Mouse (Mus musculus) liver, embryonic 14.5 days (tissue): ENCODE results near the gene Kmt2b. TPM values are rescaled to one million over a fixed set of nuclear protein-coding genes. Genes with fewer than 3 reads are reported as not detected.

ENCODE experiments used
- ATAC-seq: fragments of 200-750 bp; cut with Nextera tagmentation; 2 replicates; pipeline ENCODE4 v1.8.0; 2017; ENCODE audit warnings: moderate number of reproducible peaks, mild to moderate bottlenecking, moderate library complexity; ENCODE audit not compliant: insufficient read depth
- DNase-seq, 3 experiments: peaks; one replicate each; pipeline ENCODE4 v3.0.0-alpha.2; 2012 to 2013; ENCODE audit warnings: low read depth in 3 of 3, low spot score in 3 of 3
- H3K27ac ChIP-seq: fragments of 300-500 bp; sonication (generic); 2 replicates; pipeline ENCODE4 v1.5.1; 2014; ENCODE audit warnings: moderate library complexity, mild to moderate bottlenecking, control low read depth, inconsistent platforms
- H3K27me3 ChIP-seq: fragments of 300-500 bp; sonication (generic); 2 replicates; pipeline ENCODE4 v1.6.1; 2014; ENCODE audit warnings: mild to moderate bottlenecking, low read length, moderate library complexity; ENCODE audit not compliant: control insufficient read depth, insufficient read depth
- H3K36me3 ChIP-seq: fragments of 300-500 bp; sonication (generic); replicated peaks from 2 replicates; pipeline ENCODE4 v1.6.1; 2014; ENCODE audit warnings: low read depth; ENCODE audit not compliant: control insufficient read depth, insufficient read depth
- H3K4me1 ChIP-seq, 2 experiments: fragments of 200-500 bp in 1 of 2; fragments of 300-500 bp in 1 of 2; sonication (generic) in 1 of 2; replicated peaks; 2 replicates each; pipeline ENCODE4 v1.6.1; 2012 to 2014; ENCODE audit warnings: antibody characterized with exemption in 1 of 2, inconsistent platforms in 1 of 2, low read length in 1 of 2; ENCODE audit not compliant: control insufficient read depth in 2 of 2, insufficient read depth in 2 of 2
- H3K4me2 ChIP-seq: fragments of 300-500 bp; sonication (generic); 2 replicates; pipeline ENCODE4 v1.6.1; 2014; ENCODE audit warnings: low read depth, mild to moderate bottlenecking, control low read depth, moderate library complexity
- H3K4me3 ChIP-seq, 2 experiments: fragments of 200-500 bp in 1 of 2; fragments of 300-500 bp in 1 of 2; sonication (generic) in 1 of 2; 2 replicates each; pipeline ENCODE4 v1.5.1; 2012 to 2014; ENCODE audit warnings: low read depth in 2 of 2, low read length in 2 of 2, mild to moderate bottlenecking in 2 of 2, control low read depth in 1 of 2, inconsistent platforms in 1 of 2, moderate library complexity in 1 of 2; ENCODE audit not compliant: insufficient read depth in 1 of 2
- H3K9ac ChIP-seq: fragments of 300-500 bp; sonication (generic); replicated peaks from 2 replicates; pipeline ENCODE4 v1.6.1; 2014; ENCODE audit warnings: mild to moderate bottlenecking, control low read depth, moderate library complexity
- H3K9me3 ChIP-seq: fragments of 300-500 bp; sonication (generic); 2 replicates; pipeline ENCODE4 v1.6.1; 2016; ENCODE audit warnings: low read length, mixed read lengths; ENCODE audit not compliant: control insufficient read depth
- CTCF ChIP-seq: IDR thresholded peaks from 2 replicates; pipeline ENCODE4 v1.5.1; 2016; ENCODE audit warnings: antibody characterized with exemption, low read depth, control low read depth
- EP300 ChIP-seq: IDR thresholded peaks from 2 replicates; pipeline ENCODE4 v1.6.1; 2016; ENCODE audit warnings: antibody characterized with exemption, low read depth
- WGBS: fragments of 180-500 bp; shearing (Covaris S2); extraction: QIAGEN DNeasy Blood & Tissue Kit; methylation state at CpG from one replicate; pipeline ENCODE4 v1.1.7; 2014; ENCODE audit not compliant: insufficient replicate concordance; 5-methylcytosine and 5-hydroxymethylcytosine counted together
- polyA plus RNA-seq, 2 experiments: library from polyadenylated mRNA; depleted of rRNA in 1 of 2; stranded (reverse) in 1 of 2; unstranded in 1 of 2; fragments of >200 nt; fragmentation: Nextera tagmentation in 1 of 2; extraction: Ambion mirVana in 1 of 2; gene quantifications; 2 replicates each; pipeline versions ENCODE4 v1.2.1 to v1.2.3; 2012 to 2014

The Kmt2b gene
- polyA plus RNA-seq (2012; rRNA removed) (10.4 and 12.7 TPM in 2 replicates), polyA plus RNA-seq (2014; fragmentation: Nextera tagmentation; extraction: Ambion mirVana) (3.4 and 4.2 TPM in 2 replicates)

DNA sequence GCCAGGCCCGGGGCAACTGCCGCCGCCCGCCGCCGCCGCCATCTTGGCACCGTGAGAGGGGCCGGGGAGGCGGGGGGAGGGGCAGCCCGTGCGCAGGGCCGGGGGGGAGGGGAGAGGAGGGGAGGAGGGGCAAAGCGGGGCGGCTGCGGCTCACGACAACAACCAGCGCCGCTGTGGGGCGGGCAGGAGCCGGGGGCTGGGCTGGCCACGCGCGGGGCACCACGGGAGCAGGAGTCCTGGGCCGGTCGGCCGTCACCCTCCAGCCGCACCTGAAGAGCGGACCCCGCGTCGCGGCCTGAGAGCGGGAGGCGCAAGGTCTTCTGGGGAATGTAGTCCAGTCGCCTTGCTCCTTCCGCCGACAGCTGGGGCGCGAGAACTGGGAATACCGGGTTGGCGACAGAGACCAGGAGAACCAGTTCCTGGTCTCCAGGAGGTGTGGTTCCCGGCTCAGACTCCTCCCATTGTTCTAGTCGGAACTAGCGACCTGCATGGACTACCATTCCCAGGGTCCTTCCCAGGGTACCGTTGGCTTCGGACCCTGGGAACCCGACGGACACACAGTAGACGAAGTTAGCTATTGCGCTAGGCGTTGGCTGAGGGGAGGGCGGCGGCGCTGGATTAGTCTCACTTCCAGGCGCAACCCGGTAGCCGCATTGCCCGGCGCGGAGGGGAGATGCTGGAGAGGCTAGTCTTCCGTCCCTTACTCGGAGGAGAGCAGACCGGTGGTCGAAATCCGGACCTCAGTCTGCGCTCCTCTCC lies at the start of gene Kmt2b:
Kmt2b (minus strand) TSS at position 51 of the 759 bp plus-strand sequence.
- TF ChIP-seq EP300 (no peak), CTCF (no peak)
- DNase-seq = peak; percentile 91 to 93 (median 93)
- ATAC-seq = peak; percentile 92
- Histone ChIP-seq H3K4me2 (peak within 1 kb of the TSS; percentile 90), H3K27ac (peak within 1 kb of the TSS; percentile 67), H3K9ac (peak within 1 kb of the TSS; percentile 98), H3K36me3 (peaks cover 20% of the 10 kb centered on the region), H3K9me3 (no peaks in the 10 kb centered on the region), H3K4me1 (peaks cover 4 to 14% of the 10 kb centered on the region in 2 experiments), H3K4me3 (peak within 1 kb of the TSS; percentile 82 to 94), H3K27me3 (no peaks in the 10 kb centered on the region)
- WGBS = under 1% methylated on average over 63 of the region's 68 CpGs

DNA sequence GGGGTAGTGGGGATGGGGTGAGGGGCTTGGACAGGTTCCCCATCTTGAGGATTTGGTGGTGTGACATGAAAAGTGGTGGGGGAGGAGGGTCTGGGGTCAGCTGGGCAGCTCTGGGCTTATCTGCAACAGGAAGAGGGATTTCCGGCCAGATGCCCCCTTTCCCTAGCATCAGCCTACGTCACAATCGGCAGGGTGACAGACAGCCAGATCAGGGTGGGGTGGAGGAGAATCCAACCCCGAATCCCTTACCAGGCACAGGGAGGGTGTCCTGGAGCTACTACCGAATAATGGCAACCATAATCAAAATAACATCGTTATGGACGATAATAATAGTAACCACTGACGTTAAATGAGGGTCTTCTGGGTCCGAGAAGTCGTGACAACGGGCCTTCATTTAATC lies 47.9 kb upstream of the Kmt2b start:
- Histone ChIP-seq H3K4me1 (no peaks in the 10 kb centered on the region), H3K9ac (no peak overlapping the region), H3K4me2 (no peak overlapping the region), H3K36me3 (peaks cover under 1% of the 10 kb centered on the region; the same call in 1 of the 2 replicates), H3K27me3 (peaks cover 50% of the 10 kb centered on the region), H3K4me3 (no peak overlapping the region), H3K9me3 (no peaks in the 10 kb centered on the region), H3K27ac (no peak overlapping the region)
- ATAC-seq = no peak
- WGBS = 13% methylated on average over 11 of the region's 11 CpGs
- TF ChIP-seq CTCF = no peak
- TF ChIP-seq EP300 = no peak
- no peak for DNase-seq

DNA sequence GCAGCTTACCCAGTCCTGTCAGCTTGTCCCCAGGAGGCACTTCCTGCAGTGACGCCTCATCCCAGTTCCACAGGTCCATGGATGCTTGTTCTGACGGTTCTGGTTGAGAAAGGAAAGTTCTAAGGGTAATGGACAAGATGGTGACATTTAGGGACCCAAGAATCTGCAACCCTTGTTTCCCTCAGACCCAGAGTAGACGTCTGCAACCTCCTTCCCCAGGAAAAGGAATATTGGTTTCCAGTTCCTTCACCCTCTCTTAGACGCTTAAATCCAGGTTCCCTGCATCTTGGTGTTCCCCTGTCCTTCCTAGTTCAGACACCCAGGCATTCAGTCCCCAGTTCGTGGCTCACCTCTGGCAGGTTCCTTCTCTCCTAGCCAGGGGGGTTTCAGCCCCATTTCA lies 47.2 kb upstream of the Kmt2b start, which contains the start of gene Etv2:
Etv2 (minus strand) TSS at position 101 of the 400 bp plus-strand sequence.
- Histone ChIP-seq H3K27ac (no peak within 1 kb of the TSS), H3K9ac (no peak within 1 kb of the TSS; the same call in 1 of the 2 replicates), H3K36me3 (no peaks in the 10 kb centered on the region), H3K4me3 (no peak within 1 kb of the TSS), H3K27me3 (peaks cover 51% of the 10 kb centered on the region), H3K4me2 (peak within 1 kb of the TSS; percentile 2; the same call in 1 of the 2 replicates), H3K4me1 (no peaks in the 10 kb centered on the region), H3K9me3 (no peaks in the 10 kb centered on the region)
- DNase-seq = no peak
- ATAC-seq = no peak
- 3% methylated on average over 5 of the region's 5 CpGs for WGBS
- TF ChIP-seq CTCF (no peak), EP300 (no peak)

DNA sequence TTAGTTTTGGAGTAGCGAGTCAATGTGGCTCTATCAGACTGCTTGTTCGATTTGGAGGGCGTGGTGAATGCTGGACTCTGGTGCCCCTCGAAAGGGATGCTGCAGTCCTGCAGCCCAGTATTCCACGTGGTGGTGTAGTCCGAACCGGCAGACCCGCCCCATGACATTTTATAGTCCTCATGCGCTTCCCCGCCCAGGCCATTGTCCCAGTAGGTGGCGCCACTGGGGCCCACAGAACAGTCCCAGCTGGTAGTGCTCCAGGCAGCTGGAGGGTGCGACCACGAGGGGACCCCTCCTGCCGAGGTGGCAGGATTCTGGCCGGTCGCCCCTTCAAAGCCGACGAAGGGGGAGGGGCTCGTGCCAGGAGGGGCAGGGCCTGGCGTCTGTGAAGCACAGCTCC lies 46.1 kb upstream of the Kmt2b start:
- Histone ChIP-seq H3K9me3 (no peaks in the 10 kb centered on the region), H3K27ac (no peak overlapping the region), H3K4me1 (no peaks in the 10 kb centered on the region), H3K4me2 (peak overlapping the region; percentile 2; the same call in 1 of the 2 replicates), H3K4me3 (no peak overlapping the region), H3K36me3 (no peaks in the 10 kb centered on the region), H3K27me3 (peaks cover 51% of the 10 kb centered on the region), H3K9ac (no peak overlapping the region)
- 3% methylated on average over 20 of the region's 20 CpGs for WGBS
- DNase-seq (no peak), ATAC-seq (peak; percentile 50; the same call in 1 of the 2 replicates)
- TF ChIP-seq CTCF = peak; percentile 86
- no peak for TF ChIP-seq EP300

DNA sequence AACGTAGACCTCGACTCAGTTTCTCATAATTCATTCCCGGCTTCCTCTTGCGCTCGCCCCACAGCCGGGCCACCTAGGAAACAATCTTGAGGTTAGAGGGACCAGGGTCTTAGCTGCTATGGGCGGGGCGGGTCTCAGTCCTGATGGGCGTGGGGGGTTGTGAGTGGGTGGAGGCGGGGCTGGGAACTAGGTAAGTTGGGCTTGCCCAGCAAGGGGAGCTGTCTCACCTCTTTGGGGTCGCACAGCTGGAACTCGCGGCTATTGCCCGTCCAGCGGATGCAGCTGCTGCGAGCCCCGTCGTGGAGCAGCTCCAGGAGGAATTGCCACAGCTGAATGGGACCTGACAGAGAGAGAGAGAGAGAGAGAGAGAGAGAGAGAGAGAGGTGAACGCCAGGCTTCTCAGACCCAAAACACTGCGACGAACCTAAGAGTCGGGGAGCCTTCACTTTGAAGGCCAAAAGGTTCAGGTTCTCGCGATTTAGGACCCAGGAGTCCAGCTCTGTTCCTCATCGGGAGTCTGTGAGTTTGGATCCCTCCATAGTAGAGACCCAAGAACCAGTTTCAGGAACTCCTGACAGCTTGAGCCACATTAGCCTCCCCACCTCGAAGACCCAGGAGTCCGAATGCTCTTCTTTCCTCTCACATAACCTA lies 45.4 kb upstream of the Kmt2b start:
- WGBS = 12% methylated on average over 27 of the region's 27 CpGs
- no peaks in the 10 kb centered on the region for H3K36me3 ChIP-seq
- no peaks in the 10 kb centered on the region for H3K9me3 ChIP-seq
- no peak for ATAC-seq
- TF ChIP-seq CTCF = no peak
- TF ChIP-seq EP300 = no peak
- H3K4me3 ChIP-seq = no peak overlapping the region
- peaks cover 51% of the 10 kb centered on the region for H3K27me3 ChIP-seq
- no peaks in the 10 kb centered on the region for H3K4me1 ChIP-seq
- H3K9ac ChIP-seq = no peak overlapping the region
- DNase-seq = no peak
- H3K27ac ChIP-seq = no peak overlapping the region
- no peak overlapping the region for H3K4me2 ChIP-seq
